Mouse (Mus musculus): ENCODE measurements around the gene Col8a2. TPM values are rescaled to one million over a fixed set of nuclear protein-coding genes. Genes with fewer than 3 reads are reported as not detected.

Gene Col8a2
- polyA plus RNA-seq, 1 experiment from 2014 or later, result 15.7 TPM

DNA sequence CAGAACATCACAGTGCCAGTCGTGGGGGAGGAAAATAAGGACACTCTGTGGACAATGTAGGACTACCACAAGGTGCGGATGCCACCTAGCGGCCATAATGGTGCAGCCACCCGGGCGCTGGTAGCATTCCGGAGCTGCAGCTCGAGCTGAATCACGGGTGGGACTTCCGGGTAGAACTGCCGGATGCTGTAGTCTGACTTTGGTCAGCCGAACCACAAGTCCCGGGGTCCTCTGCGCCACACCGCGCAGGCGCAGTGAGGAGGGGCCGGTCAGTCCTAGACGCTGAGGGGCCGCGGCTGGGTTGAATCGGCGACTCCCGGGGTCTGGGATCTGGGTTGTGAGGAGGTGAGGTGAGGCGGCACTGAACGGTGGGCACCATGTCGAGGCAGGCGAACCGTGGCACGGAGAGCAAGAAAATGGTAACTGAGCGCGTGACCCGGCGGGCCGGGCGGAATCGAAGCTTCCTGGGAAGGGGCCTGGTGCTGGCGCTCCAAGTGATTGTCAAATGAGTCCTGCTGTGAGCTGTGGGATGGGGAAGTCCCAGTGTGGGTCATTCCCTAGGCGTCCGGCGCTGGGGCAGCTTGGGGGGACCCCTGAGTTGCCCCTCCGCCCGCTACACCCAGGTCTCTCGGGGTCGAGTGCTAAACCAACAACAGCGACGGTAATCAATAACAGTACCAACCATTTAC, 24.3 kb upstream of the Col8a2 start, which contains the start of gene Trappc3:
Gene Trappc3 (plus strand): TSS at position 207 of the 689 bp plus-strand sequence.
- peak within 1 kb of the TSS; percentile 74 for H3K4me2 ChIP-seq (ENCODE audit: low read depth, low read length)

DNA sequence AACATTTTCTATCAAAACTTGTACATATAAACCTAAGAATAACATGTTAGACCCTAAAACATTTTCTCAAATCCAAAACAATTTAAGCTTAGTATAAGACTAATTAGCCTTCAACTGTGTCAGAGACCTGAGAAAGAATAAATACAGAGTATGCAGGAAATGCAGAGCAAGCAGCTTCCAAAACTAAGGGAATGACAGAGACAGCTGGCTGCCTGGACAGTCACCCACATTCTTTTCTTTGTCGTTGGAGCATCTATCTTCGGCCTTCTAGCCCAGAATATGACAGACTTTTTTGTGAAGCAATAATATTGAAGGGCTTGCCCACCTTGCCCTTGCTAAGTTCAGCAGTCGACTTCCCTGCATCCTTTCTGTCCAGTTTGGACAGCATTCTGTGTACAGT, 17.3 kb upstream of the Col8a2 start:
- Histone ChIP-seq H3K27me3 (ENCODE audit: control insufficient read depth, insufficient read depth, low read length) (no peaks in the 10 kb centered on the region), H3K4me3 (ENCODE audit: low read depth, low read length) (no peak overlapping the region), H3K4me1 (ENCODE audit: control insufficient read depth, insufficient read depth, low read length) (no peaks in the 10 kb centered on the region), H3K4me2 (ENCODE audit: low read depth, low read length) (no peak overlapping the region), H3K9me3 (replicated peaks; ENCODE audit: control insufficient read depth, low read length) (no peaks in the 10 kb centered on the region), H3K27ac (replicated peaks; ENCODE audit: low read depth, low read length) (no peak overlapping the region), H3K9ac (replicated peaks; ENCODE audit: low read length) (no peak overlapping the region), H3K36me3 (replicated peaks; ENCODE audit: control insufficient read depth, insufficient read depth, low read depth, low read length) (peaks cover 6% of the 10 kb centered on the region; the same call in 1 of the 2 replicates)
- DNase-seq (ENCODE audit: low spot score) (no peak), ATAC-seq (replicated peaks; ENCODE audit: insufficient number of reproducible peaks, low FRiP score, low TSS enrichment, low read depth) (no peak)
- WGBS, result 83% methylated on average over 3 of the region's 3 CpGs

More for the DNA sequence above, 24.3 kb upstream of the Col8a2 start, which contains the start of gene Trappc3:
- Histone ChIP-seq H3K4me3 (ENCODE audit: low read depth, low read length) (peak within 1 kb of the TSS; percentile 76), H3K9me3 (replicated peaks; ENCODE audit: control insufficient read depth, low read length) (no peaks in the 10 kb centered on the region), H3K4me1 (ENCODE audit: control insufficient read depth, insufficient read depth, low read length) (peaks cover 21% of the 10 kb centered on the region), H3K36me3 (replicated peaks; ENCODE audit: control insufficient read depth, insufficient read depth, low read depth, low read length) (no peaks in the 10 kb centered on the region), H3K9ac (replicated peaks; ENCODE audit: low read length) (peak within 1 kb of the TSS; percentile 78), H3K27ac (replicated peaks; ENCODE audit: low read depth, low read length) (peak within 1 kb of the TSS; percentile 91), H3K27me3 (ENCODE audit: control insufficient read depth, insufficient read depth, low read length) (no peaks in the 10 kb centered on the region)
- peak; percentile 91 for ATAC-seq (replicated peaks; ENCODE audit: insufficient number of reproducible peaks, low FRiP score, low TSS enrichment, low read depth)
- peak; percentile 100 for DNase-seq (ENCODE audit: low spot score)
- WGBS, result under 1% methylated on average over 46 of the region's 46 CpGs

DNA sequence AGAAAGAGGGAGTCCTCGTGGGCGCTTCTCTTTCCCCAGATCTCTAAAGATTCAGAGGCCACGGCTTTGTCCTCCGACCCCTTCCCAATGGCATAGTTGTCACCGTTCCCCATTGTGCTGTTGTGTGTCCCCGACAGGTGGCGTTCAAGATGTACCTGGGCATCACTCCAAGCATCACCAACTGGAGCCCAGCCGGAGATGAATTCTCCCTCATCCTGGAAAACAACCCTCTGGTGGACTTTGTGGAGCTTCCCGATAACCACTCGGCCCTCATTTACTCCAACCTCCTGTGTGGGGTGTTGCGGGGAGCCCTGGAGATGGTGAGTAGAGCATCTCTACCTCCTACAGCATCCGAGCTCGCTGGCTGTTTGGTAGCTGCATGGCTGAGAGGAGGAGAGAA, 12.8 kb upstream of the Col8a2 start:
- no peak for ATAC-seq (replicated peaks; ENCODE audit: insufficient number of reproducible peaks, low FRiP score, low TSS enrichment, low read depth)
- no peak overlapping the region for H3K27ac ChIP-seq (replicated peaks; ENCODE audit: low read depth, low read length)
- no peak overlapping the region for H3K9ac ChIP-seq (replicated peaks; ENCODE audit: low read length)
- H3K4me2 ChIP-seq (ENCODE audit: low read depth, low read length), result no peak overlapping the region
- 74% methylated on average over 13 of the region's 13 CpGs for WGBS
- no peaks in the 10 kb centered on the region for H3K27me3 ChIP-seq (ENCODE audit: control insufficient read depth, insufficient read depth, low read length)
- H3K4me1 ChIP-seq (ENCODE audit: control insufficient read depth, insufficient read depth, low read length), result 0 out of 2 replicates have a peak, but pooled peaks cover 2% of the 10 kb centered on the region
- H3K36me3 ChIP-seq (replicated peaks; ENCODE audit: control insufficient read depth, insufficient read depth, low read depth, low read length), result peaks cover 6% of the 10 kb centered on the region; the same call in 1 of the 2 replicates
- H3K4me3 ChIP-seq (ENCODE audit: low read depth, low read length), result no peak overlapping the region
- H3K9me3 ChIP-seq (replicated peaks; ENCODE audit: control insufficient read depth, low read length), result no peaks in the 10 kb centered on the region
- no peak for DNase-seq (ENCODE audit: low spot score)

DNA sequence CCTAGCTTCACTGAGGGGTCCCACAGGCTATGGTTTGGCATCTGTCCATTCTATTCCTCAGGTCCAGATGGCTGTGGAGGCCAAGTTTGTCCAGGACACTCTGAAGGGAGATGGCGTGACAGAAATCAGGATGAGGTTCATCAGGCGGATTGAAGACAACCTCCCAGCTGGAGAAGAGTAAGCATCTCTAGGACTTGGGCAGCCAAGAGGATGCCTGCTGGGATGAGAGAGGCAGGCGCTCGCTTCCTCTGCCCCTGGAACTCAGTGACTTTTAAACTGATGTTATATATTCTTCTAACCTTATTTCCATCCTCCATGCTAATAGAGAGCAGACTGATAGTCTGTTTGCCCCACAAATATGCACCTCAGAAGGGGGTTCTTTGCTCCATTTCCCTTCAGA, 11.5 kb upstream of the Col8a2 start:
- H3K27me3 ChIP-seq (ENCODE audit: control insufficient read depth, insufficient read depth, low read length), result no peaks in the 10 kb centered on the region
- H3K4me2 ChIP-seq (ENCODE audit: low read depth, low read length), result no peak overlapping the region
- 92% methylated on average over 4 of the region's 4 CpGs for WGBS
- H3K4me3 ChIP-seq (ENCODE audit: low read depth, low read length), result no peak overlapping the region
- no peak for ATAC-seq (replicated peaks; ENCODE audit: insufficient number of reproducible peaks, low FRiP score, low TSS enrichment, low read depth)
- DNase-seq (ENCODE audit: low spot score), result no peak
- peaks cover 6% of the 10 kb centered on the region; the same call in 1 of the 2 replicates for H3K36me3 ChIP-seq (replicated peaks; ENCODE audit: control insufficient read depth, insufficient read depth, low read depth, low read length)
- no peaks in the 10 kb centered on the region for H3K9me3 ChIP-seq (replicated peaks; ENCODE audit: control insufficient read depth, low read length)
- H3K9ac ChIP-seq (replicated peaks; ENCODE audit: low read length), result no peak overlapping the region
- H3K4me1 ChIP-seq (ENCODE audit: control insufficient read depth, insufficient read depth, low read length), result 0 out of 2 replicates have a peak, but pooled peaks cover 2% of the 10 kb centered on the region
- H3K27ac ChIP-seq (replicated peaks; ENCODE audit: low read depth, low read length), result no peak overlapping the region

DNA sequence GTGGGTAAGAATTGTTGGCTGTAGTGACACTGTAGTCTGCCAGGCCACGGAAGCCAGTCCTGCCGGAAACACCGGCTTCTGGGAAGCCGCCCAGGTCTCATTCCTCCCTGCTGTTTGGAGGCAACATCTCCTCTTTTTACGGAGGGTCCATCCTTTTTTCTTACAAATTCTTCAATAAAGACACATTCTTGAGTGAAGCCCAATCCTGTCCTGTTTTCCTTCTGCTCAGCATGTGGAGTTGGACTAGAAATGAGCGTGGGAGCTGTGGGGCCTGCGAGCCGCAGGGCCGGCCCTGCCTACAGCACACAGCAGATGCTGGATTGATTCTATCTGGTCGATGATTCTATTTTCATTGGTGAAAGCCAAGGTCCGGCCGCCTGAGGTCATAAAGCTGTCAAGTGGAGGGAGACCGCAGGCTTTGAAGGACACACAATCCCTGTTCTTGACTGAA, 10.9 kb upstream of the Col8a2 start:
- H3K4me1 ChIP-seq (ENCODE audit: control insufficient read depth, insufficient read depth, low read length), result 0 out of 2 replicates have a peak, but pooled peaks cover 2% of the 10 kb centered on the region
- no peak overlapping the region for H3K4me3 ChIP-seq (ENCODE audit: low read depth, low read length)
- no peak for ATAC-seq (replicated peaks; ENCODE audit: insufficient number of reproducible peaks, low FRiP score, low TSS enrichment, low read depth)
- H3K9ac ChIP-seq (replicated peaks; ENCODE audit: low read length), result no peak overlapping the region
- H3K36me3 ChIP-seq (replicated peaks; ENCODE audit: control insufficient read depth, insufficient read depth, low read depth, low read length), result peaks cover 6% of the 10 kb centered on the region; the same call in 1 of the 2 replicates
- no peaks in the 10 kb centered on the region for H3K9me3 ChIP-seq (replicated peaks; ENCODE audit: control insufficient read depth, low read length)
- no peak overlapping the region for H3K4me2 ChIP-seq (ENCODE audit: low read depth, low read length)
- DNase-seq (ENCODE audit: low spot score), result no peak
- WGBS, result 89% methylated on average over 13 of the region's 13 CpGs
- H3K27me3 ChIP-seq (ENCODE audit: control insufficient read depth, insufficient read depth, low read length), result no peaks in the 10 kb centered on the region
- no peak overlapping the region for H3K27ac ChIP-seq (replicated peaks; ENCODE audit: low read depth, low read length)

DNA sequence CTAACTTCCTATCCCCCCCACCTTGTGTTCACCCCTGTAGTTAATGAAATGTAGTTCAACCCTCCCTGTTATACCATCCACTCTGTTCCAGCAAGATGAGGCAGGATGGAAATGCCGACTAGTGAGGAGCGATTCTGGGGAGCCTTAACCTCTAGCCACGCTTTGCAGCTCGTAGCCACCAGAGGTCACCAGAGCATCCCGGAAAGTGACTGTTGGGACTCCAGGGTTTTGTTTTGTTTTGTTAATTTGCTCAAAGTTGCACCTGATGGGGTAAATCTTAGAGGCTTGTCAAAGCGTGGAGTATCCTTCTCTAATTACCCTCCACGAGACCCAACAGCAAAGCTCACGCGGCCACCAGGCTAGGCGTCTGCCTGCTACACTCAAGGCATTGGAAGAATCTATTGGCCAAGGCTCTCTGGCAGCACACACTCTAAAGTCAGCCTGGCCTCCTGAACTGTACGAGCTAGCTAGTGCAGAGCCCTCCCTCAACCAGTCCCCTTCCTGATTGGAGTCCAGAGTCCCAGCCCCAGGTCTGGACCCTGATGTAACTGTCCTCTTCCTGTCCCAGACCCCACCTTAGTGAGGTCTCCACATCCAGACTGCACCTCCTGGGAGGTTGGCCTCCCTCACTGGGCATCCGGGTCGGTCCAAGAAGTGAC, 8.6 kb upstream of the Col8a2 start:
- Histone ChIP-seq H3K27ac (replicated peaks; ENCODE audit: low read depth, low read length) (peak overlapping the region; percentile 30; the same call in 1 of the 2 replicates), H3K4me3 (ENCODE audit: low read depth, low read length) (no peak overlapping the region), H3K4me2 (ENCODE audit: low read depth, low read length) (0 out of 2 replicates have a peak overlapping the region, but pooled peaks have one; percentile 13), H3K9ac (replicated peaks; ENCODE audit: low read length) (peak overlapping the region; percentile 18; the same call in 1 of the 2 replicates), H3K4me1 (ENCODE audit: control insufficient read depth, insufficient read depth, low read length) (0 out of 2 replicates have a peak, but pooled peaks cover 2% of the 10 kb centered on the region), H3K36me3 (replicated peaks; ENCODE audit: control insufficient read depth, insufficient read depth, low read depth, low read length) (0 out of 2 replicates have a peak, but pooled peaks cover 4% of the 10 kb centered on the region), H3K27me3 (ENCODE audit: control insufficient read depth, insufficient read depth, low read length) (no peaks in the 10 kb centered on the region), H3K9me3 (replicated peaks; ENCODE audit: control insufficient read depth, low read length) (no peaks in the 10 kb centered on the region)
- 3% methylated on average over 13 of the region's 13 CpGs for WGBS
- DNase-seq (ENCODE audit: low spot score) (peak; percentile 85), ATAC-seq (replicated peaks; ENCODE audit: insufficient number of reproducible peaks, low FRiP score, low TSS enrichment, low read depth) (peak; percentile 75)

DNA sequence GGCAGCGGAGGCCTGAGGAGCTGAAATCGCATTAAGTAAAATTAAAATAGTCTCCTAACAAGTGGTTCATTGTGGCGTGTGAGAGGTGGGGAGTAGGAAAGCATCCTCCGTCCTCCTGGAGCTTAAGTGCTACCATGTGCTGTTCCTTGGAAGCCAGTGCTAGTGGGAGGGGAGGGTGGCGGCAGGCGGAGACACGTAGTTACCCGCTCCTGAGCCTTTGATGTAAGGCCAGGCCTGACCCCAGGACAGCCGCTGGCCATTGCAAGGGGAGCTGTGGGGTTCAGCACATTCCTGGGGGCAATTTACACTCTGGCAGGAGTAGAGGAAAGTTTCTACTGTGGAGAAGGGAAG, 8.1 kb upstream of the Col8a2 start:
- H3K4me3 ChIP-seq (ENCODE audit: low read depth, low read length), result no peak overlapping the region
- no peak overlapping the region for H3K4me2 ChIP-seq (ENCODE audit: low read depth, low read length)
- H3K27me3 ChIP-seq (ENCODE audit: control insufficient read depth, insufficient read depth, low read length), result no peaks in the 10 kb centered on the region
- ATAC-seq (replicated peaks; ENCODE audit: insufficient number of reproducible peaks, low FRiP score, low TSS enrichment, low read depth) (peak; percentile 65), DNase-seq (ENCODE audit: low spot score) (peak; percentile 83)
- WGBS, result 12% methylated on average over 9 of the region's 9 CpGs
- peak overlapping the region; percentile 0; the same call in 1 of the 2 replicates for H3K9ac ChIP-seq (replicated peaks; ENCODE audit: low read length)
- 0 out of 2 replicates have a peak, but pooled peaks cover 2% of the 10 kb centered on the region for H3K4me1 ChIP-seq (ENCODE audit: control insufficient read depth, insufficient read depth, low read length)
- no peaks in the 10 kb centered on the region for H3K9me3 ChIP-seq (replicated peaks; ENCODE audit: control insufficient read depth, low read length)
- H3K27ac ChIP-seq (replicated peaks; ENCODE audit: low read depth, low read length), result peak overlapping the region; percentile 66
- H3K36me3 ChIP-seq (replicated peaks; ENCODE audit: control insufficient read depth, insufficient read depth, low read depth, low read length), result 0 out of 2 replicates have a peak, but pooled peaks cover 4% of the 10 kb centered on the region

Data from embryonic facial prominence, embryonic 11.5 days (tissue).